Mouse (Mus musculus) frontal cortex, postnatal 14 days (tissue): Measurements from ENCODE around the gene Itpr2.

Source experiments
- DNase-seq, 2 experiments: peaks; one replicate each; pipeline ENCODE4 v3.0.0; 2022; ENCODE audit warnings: low spot score in 2 of 2

Gene Itpr2

DNA sequence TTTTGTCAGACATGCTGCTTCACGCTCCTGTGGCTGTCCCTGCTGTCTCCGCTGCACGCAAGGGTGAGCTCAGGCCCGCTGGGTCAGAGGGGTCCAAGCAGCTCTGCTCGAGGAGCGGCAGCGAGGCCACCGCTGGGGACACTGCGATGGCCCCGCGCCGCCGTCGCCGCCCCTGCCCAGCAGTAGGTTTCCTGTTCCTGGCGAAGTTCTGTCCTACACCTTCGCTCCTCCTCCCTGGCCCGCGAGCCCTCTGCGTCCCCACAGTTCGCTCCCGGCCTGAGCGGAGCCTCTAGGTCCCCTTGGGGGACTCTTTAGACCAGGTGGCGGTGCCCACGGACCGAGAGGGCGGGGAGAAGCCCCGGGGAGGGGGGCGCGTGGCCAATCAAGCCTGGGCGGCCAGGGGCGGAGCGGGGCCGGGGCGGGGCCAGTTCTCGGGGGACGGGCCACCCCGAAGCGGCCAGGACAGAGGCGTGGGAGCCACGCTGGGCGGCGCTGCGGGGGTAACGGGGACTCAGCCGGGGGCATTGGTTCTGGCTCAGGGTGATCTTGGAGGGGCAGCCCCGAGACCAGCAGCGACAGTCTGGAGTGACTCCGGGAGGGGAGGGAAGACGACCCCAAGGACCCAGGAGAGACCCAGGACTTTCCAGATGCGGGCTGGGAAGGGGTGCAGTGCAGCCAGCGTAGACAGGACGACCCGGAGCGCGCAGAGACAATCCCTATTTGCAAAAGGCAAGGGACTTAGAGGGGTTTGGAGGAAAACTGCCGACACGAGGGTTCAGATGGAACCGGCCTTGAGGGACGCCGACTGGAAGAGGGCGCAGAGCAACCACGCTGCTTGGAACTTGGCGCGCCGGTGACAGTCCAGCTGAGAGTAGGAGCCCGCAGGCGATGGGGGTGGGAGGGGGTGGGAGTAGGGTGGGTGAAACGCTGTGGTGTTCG, at the start of gene Itpr2:
Itpr2 (minus strand) TSS at position 358 of the 939 bp plus-strand sequence.
- peak; percentile 42 to 65 for DNase-seq

DNA sequence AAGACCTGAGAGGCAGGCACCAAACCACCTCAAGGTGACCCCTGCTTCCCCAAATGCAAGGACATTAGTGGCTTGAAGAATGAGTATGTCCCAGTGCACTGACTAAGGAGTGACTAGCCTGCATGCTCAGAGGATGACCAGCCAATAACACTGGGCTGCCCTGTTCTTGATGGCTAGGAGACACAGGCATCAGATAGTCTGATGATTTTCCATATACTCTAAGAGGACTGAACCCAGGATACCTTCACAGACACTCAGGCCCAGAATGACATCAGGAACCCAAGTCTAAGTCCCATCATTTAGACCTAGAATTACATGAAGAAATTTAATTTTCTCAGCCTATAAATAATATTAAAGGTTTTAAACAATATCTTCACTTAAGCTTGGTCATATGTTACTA, 49.3 kb upstream of the Itpr2 start:
- no peak for DNase-seq

DNA sequence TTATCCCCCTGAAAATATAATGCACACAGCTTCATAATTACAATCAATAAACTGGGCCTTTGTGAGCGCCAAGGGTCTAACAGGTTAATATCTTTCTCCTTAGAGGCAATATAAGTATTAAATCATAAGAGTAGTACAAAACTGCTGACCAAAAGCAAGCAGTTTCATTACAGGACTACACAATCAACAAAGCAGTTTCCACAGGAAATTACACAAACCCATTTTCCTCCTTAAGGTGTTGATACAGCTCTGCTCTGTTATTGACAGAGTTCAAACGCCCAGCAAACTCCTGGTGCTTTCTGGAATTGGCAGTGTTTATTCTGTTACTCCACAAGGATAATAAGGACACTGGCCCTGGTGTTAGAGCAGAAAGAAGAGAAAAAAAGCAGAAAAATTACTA, 48.4 kb upstream of the Itpr2 start:
- no peak for DNase-seq

DNA sequence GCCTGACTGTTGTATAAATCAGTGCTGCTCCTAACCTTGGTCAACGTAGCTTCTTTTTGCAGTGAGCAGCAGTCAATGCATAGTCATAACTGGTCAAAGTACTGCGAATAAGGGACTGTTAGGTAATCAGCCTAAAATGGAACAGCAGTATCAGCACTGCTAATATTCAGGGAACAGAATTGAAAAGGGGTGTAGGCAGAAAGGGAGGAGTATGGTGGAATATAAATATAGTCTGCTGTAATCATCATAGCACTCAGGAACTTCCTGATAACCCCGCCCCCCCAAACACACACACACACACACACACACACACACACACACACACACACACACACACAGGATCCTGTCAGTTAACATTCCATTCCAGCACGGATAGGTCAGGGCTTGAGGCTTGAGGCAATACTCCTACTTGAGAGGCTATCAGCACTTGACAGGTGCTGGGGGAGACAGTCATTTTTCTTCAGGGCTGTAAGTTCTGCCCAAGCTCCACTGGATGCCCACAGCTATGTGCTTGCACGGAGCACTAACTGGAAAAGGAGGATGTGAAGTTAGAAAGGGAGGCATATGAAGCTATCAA, 43.4 kb upstream of the Itpr2 start:
- no peak for DNase-seq

DNA sequence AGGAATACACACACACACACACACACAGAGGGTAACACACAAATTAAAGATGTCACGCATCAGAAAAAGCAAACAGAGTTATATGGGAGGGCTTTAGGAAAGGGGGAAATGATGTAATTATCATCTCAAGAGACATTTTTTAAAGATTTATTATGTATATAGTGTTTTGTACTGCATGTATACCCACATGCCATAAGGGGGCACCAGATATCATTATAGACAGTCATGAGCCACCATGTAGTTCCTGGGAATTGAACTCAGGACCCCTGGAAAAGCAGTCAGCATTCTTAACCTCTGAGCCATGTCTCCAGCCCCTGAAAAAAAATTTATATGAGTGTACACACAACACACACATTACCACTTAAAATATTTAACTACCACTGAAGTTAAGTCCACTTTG, 42.6 kb upstream of the Itpr2 start:
- no peak for DNase-seq

DNA sequence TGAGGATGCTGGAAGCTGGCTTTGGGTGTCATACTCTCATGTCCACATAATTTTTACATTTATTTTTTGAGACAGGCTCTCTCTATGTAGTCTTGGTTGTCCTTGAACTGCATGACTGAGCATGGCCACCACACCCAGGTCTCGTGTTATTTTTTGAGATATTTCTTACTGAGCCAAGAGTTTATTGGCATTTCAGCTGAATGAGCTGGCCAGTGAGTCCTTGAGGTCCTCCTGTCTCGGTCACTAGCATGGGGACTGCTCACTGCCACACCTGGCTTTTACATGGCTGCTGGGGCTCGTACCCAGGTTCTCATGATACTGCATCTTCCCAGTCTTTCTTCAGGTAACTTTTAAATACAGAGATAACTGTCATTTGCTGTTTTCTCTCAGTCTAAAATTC, 38.4 kb upstream of the Itpr2 start:
- no peak for DNase-seq

DNA sequence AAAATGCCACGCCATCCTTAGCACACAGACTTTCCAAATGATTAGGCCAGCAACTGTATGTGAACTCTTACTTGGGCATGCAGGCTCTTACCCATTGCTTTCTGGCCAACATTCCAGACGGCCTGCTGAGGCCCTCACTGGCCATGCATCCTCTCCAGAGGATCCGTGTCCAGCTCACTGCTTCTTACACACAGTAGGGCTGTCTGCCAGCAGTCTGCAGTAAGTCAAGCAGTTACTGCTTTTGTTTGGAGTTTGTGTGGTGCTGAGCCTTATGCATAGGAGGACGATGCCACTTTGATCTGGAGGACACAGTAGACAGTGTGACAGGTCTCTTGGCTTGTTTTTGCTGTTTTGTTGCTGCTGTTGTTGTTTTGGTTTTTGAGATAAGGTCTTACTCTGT, 36.6 kb upstream of the Itpr2 start:
- no peak for DNase-seq

DNA sequence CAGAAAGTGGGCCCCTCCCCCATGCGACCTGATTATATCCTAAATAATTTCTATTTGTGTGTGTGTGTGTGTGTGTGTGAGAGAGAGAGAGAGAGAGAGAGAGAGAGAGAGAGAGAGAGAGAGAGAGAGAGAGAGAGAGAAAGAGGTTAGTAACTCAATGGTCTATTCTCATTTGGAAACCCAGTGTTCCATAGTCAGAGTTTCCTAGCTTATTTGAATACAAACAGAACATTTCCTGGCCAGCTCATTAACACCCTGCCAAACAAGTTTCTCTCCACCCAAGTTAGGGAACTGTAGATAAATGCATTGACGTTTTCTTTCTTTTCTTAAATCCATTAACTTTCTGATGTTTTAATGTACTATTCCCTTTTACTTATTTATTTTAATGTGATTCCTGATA, 36.0 kb upstream of the Itpr2 start:
- DNase-seq: no peak

DNA sequence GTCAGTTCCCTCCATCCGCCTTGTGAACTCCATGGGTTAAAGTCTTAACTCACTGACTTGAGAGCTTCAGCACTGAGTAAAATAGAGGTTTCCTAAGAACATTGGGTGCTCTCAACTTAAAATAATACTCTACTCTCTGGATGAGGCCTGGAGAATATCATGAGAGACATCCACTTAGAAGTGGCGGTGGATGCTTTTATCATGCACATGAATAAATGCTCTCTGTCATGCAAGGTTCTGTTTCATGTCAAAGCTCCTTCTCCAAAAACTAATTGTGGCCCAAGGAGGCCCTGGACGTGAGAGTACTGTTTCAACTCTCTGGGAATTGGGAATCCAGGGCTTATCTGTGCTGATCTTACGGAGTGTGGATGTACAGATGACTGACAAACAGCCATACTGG, 35.1 kb upstream of the Itpr2 start:
- no peak for DNase-seq

DNA sequence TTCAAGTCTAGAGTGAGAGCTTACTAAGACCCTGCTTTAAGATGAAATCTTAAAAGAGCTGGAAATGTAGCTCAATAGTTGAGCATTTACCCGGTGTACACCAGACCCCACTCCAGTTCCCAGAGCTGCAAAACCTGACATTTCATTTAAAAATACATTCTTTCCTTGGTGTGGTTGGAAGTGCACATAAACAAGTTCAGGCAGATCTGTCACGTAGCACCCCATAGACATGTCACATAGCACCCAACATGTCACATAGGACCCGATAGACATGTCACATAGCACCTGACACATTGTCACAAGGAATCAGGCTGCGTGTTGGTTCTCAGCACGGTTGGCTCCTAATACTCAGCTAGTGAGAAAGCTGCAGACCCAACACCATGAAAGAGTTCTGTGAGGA, 33.5 kb upstream of the Itpr2 start:
- DNase-seq: no peak

DNA sequence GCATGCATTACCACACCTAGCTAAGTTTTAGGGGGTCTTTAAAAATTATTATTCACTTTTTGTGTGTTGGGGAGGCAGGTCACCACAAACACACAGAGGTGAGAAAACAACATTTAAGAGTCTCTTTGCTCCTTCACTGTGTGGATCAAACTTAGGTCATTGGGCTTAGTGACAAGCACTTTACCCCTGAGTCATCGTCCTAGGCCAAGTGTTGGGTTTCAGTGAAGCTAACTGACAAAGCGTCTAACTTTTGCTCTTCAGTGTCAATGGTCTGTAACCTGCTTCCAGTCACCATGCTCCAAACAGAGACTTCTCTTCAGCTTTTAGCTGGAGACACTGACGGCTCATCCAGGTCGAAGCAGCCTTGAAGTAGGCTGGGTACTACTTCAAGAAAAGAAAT, 31.1 kb upstream of the Itpr2 start:
- no peak for DNase-seq

DNA sequence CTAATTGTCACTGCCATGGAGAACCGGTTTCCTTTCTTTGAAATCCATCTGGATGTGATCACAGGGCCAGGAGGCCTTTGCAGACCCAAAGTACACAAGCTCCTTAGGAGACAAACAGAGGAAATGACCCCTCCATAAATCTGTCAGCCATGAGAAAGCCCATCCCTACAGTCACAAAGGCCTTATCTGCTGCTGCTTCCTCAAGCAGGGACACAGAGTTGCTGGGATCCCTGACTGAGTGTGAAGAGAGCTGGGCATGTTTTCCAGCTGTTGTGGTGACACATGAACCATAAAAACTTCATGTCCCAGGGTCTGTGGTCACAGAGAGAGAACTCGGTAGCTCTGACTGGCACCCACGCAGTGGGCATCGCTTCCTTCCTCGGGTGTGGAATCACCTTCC, 28.7 kb upstream of the Itpr2 start:
- DNase-seq: no peak

DNA sequence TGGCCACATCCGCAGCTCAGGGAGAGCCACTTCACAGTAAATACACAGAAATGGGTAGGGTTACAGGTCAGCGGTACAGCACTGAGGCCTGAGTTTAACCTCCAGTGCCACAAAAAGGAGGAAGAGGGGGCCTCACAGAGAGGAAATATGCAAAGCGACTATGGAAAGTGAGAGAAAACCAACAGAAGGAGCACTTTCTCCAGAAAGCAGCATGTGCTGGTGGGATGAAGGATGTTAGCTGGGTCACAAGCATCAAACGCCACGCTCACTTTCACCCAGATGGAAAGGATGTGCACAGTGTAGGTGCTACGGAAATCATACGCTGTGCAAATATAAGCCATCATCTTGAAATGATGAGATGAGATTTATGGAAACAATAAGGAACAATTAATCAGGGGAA, 28.3 kb upstream of the Itpr2 start:
- no peak for DNase-seq

DNA sequence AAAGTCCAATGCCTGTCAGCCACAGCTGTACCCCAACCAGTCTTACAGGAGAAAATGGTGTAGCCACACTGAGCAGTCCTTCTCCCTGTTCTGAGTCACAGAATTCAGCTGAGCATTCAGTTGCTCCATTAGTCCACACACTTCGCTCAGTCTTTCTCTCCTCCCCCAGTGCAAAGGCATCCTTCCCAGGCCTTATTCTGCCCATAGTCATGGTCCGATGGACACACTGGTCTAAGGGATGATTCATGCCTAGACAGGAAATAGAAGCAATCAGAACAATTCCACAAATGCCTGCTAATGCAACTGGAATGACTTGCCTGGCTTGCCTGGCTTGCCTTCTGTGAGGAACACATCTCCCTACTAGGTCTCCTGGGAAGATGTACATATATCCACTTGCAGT, 25.5 kb upstream of the Itpr2 start:
- no peak for DNase-seq

DNA sequence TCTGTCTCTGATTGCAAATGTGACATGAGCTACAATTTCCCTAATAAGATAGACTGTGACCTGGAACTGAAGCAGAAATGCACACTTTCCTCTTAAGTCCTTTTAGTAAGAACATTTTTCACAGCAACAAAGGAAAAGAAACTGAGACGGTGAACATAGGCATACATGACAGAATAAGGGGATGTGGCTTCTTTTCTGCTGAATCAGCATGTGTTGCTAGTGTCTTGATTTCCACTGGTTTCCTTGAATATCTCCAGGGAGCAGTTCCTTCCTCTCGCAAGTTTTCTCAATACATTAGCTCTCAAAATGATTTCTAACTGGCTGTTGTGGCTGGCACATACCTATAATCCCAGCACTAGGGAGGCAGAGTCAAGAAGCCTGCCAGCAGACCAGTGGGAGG, 23.5 kb upstream of the Itpr2 start:
- DNase-seq: no peak

DNA sequence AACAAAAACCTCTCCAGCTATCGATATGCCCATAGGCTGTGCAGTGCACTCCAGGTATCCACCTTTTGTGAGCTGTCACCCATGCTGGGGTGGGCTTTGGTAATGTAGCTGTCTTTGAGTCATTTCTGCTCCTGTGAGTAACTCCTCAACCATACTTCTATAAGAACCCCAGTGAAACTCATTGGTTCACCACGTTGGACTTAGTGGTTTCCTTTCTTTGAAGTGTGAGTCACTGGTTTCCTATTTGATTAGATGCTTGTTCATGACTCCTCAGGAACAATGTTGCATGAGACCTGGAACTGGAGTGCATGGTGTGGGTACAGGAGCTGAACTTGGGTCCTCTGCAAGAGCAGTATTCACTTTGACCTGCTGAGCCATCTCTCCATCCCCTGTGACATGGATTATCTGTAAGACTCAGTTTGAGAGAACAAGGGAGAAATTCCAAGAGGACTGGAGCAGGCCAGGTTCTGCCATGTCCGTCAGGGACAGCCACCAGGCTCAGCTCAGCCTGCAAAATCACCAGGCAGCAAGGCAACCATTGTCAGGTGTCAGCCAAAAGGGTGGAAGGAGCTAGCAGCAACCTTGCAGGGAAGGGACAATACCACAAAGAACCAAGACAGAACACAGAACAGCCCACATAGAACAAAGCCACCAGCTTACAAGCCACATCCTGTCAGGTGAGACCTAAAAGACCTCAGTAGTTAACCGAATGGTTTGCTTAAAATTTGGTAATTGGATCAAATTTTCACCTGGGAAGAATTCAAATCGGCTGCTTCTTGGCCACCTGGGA, 19.6 kb upstream of the Itpr2 start:
- no peak for DNase-seq

DNA sequence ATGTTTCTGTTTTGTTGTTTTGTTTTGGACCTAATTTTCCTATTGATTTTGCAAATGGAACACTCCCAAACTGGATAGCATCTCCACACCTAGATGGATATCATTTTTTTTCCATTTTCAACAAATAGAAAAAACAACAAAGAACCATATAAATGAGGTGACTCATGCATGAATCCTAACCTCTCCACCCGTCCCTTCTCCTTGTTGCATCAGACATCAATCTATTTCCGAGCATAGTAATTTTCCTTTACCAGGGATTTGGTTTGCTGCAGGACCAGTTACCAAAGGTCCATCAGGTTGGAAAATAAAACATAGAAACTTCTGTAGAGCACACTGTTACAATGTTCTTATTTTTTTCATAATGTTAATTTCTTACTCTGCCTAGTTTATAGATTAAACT, 17.0 kb upstream of the Itpr2 start:
- DNase-seq: no peak

DNA sequence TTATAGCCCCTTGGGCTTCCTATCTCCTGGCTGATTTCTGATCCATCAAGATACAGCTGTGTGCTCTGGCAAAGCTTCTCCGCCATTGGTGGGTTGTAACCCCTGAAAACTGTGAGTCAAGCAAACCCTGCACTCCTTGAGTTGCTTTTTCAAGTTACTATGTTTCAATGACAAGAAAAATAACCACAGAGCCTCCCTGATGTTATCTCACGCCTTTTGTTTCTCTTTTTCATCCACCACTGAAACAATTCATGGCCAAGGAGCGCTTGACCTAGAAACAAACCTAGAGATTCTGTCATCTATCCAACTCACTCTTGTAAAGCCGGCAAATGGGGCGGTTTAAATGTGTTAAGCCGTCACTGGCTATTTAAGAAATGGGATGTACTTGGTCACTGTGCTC, 13.9 kb upstream of the Itpr2 start:
- no peak for DNase-seq

DNA sequence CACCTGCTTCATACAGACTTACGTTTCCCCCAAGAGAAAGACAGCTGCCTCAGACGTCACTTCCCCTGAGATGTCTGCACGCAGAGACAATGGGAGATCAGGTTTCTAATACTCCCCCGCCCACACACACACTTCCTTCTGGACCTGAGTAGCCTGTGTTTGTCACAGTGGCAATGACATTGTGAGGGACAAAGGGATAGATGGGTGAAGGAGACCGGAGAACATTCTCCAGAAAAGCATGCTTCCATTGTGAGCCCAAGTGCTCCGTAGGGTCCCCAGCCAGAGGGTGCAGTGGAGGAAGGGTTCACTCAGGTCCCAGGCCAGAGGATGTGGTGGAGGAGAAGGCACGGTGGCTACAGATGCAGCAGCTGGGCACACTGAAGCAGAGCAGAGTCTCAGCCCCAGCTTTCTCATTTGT, 12.5 kb upstream of the Itpr2 start:
- no peak for DNase-seq

DNA sequence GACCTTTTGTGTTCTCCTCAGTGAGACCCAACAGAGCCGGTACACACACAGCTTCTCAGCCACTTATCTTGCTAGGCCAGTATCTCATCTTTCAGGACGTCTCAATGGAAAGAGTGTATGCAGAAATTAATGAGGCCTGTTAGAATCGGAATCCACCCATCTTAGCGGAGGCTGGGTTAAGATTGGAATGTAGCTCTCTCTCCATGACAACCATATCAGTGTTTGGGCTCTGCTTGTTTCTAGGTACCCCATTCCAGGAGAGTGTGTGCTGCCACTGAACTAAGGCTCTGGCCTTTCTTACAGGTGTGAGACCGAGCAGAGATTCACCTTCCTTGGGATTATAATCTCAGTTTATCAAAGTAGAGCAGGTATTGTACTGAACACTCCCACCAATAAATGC, 11.9 kb upstream of the Itpr2 start:
- no peak for DNase-seq

DNA sequence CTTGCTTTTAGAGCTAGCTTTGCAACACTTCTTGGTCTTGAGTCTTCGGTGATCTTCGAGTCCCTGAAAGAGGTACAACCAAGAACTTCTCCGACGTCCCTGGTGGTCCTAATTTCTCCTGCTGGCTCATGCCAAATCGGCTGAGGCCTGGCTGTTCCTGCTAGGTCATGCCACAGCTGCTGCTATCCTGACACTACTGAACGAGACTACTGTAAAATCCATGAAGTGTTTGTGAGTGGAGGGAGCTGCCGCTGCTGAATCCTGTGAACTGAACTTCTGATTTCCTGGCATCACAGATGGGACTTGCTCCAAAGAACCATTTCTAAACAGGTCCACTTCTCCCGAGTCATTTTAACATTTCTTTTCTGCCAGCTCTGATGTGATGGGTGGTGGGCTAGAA, 11.4 kb upstream of the Itpr2 start:
- DNase-seq: no peak

DNA sequence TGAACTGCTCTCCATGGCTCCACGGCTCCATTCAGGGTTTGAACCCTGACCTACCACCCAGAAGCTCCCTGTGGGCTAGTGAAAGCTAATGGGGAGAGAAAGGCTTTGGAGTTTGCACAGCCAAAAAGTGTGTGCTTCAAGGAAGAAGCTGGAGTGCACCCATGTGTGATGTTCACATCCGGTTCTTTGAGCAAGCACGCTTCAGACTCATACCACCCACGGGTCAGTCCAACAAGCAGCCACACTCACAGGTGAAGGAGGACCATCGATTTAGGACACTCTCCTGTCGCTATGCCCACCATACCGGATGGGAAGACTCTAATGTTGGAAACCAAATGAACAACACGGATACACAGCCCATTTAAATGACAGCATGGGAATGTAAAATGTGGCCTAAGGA, 9.5 kb upstream of the Itpr2 start:
- no peak for DNase-seq

DNA sequence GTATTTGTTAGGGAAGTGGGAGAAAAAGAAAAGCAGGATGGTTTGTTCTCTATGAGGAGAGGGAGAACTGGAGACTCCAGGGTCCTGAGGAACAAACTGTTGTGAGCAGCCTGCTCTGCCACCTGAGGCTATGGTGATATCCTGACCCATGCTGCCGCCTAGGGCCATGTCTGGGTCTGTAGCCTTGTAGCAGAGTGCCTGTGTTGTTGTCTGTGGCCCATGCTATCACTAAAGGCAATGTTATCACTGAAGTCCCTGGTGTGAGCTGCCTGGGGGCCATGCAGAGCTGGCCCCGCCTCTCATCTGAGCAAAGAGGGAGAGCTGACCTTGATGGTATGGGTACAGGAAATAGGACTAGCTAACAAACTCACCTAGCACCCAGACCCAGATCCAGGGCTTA, 7.9 kb upstream of the Itpr2 start:
- no peak for DNase-seq
